Mouse (Mus musculus) lung, embryonic 15.5 days (tissue): Measurements from ENCODE around the gene Fkbpl. TPM values are rescaled to one million over a fixed set of nuclear protein-coding genes. Genes with fewer than 3 reads are reported as not detected.
A peak's percentile ranks its signal among the peaks of the same experiment; 100 is the strongest.

ENCODE experiments used
- ATAC-seq: fragments of 200-750 bp; cut with Nextera tagmentation; 2 replicates; pipeline ENCODE4 v1.8.0; 2017; ENCODE audit warnings: moderate number of reproducible peaks, borderline replicate concordance; ENCODE audit not compliant: low FRiP score, low TSS enrichment; ENCODE audit errors: extremely low read depth
- H3K27ac ChIP-seq: fragments of 300-500 bp; sonication (generic); 2 replicates; pipeline ENCODE4 v1.5.1; 2015; ENCODE audit warnings: moderate library complexity, mild to moderate bottlenecking, inconsistent platforms
- H3K27me3 ChIP-seq: fragments of 300-500 bp; sonication (generic); 2 replicates; pipeline ENCODE4 v1.6.1; 2015; ENCODE audit warnings: inconsistent platforms
- H3K36me3 ChIP-seq: fragments of 300-500 bp; sonication (generic); 2 replicates; pipeline ENCODE4 v1.6.1; 2015; ENCODE audit warnings: inconsistent platforms
- H3K4me1 ChIP-seq: fragments of 300-500 bp; sonication (generic); 2 replicates; pipeline ENCODE4 v1.6.1; 2015; ENCODE audit warnings: inconsistent platforms
- H3K4me2 ChIP-seq: fragments of 300-500 bp; sonication (generic); 2 replicates; pipeline ENCODE4 v1.6.1; 2015; ENCODE audit warnings: inconsistent platforms, mild to moderate bottlenecking, moderate library complexity
- H3K4me3 ChIP-seq: fragments of 300-500 bp; sonication (generic); 2 replicates; pipeline ENCODE4 v1.5.1; 2015; ENCODE audit warnings: mild to moderate bottlenecking, inconsistent platforms
- H3K9ac ChIP-seq: fragments of 300-500 bp; sonication (generic); 2 replicates; pipeline ENCODE4 v1.6.1; 2015; ENCODE audit warnings: inconsistent platforms
- H3K9me3 ChIP-seq: fragments of 300-500 bp; sonication (generic); 2 replicates; pipeline ENCODE4 v1.6.1; 2016; ENCODE audit warnings: inconsistent platforms
- WGBS: fragments of 180-500 bp; shearing (Covaris S2); methylation state at CpG from one replicate; pipeline ENCODE4 v1.1.7; 2015; 5-methylcytosine and 5-hydroxymethylcytosine counted together
- polyA plus RNA-seq: library from polyadenylated mRNA; unstranded; fragments of >200 nt; fragmentation: Nextera tagmentation; extraction: Ambion mirVana; gene quantifications from 2 replicates; pipeline ENCODE4 v1.2.1, GENCODE M21; 2015

Fkbpl gene
- polyA plus RNA-seq, 1 experiment from 2014 or later, result 12.9 TPM

DNA sequence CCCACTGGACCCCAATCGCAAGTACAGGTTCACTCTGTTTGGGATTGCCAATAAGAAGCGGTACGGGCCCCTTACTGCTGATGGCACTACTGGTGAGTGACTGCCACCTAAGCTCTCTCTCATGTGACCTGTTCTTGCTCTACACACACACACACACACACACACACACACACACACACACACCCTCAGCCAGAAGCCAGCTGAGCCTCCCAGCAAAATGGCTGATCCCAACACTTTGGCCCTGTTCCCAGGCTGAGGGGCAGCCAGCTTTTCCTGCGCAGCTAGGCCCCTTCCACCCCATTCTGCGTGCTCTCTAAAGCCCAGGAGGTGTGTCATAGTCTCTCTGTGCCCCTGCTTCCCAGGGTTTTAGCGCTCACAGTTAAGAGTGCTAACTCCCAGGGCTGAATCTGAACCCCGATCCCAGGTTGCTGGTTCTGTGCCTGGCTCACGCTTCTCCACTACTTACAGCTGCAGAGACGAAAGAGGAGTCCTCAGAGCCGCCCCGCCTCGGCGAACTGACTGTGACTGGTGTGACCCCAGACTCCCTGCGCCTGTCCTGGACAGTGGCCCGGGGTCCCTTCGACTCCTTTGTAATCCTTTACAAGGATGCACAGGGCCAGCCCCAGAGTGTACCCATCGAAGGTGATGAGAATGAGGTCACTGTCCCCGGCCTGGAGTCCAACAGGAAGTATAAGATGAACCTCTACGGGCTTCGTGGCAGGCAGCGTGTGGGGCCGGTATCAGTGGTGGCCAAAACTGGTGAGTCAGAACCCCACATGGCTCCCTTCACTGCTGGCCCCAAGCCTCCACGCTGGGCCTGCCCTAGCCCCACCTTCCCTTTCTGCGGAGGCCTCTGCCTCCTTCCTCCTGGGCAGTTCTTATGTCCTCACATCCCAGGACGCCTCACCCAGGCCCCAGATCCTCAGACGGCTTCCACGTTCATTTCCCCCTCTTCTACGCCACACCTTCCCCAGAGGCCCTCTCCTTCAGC lies 40.9 kb downstream of the Fkbpl start:
- WGBS, result 63% methylated on average over 28 of the region's 28 CpGs
- peak overlapping the region; percentile 62 for H3K27ac ChIP-seq
- H3K4me2 ChIP-seq, result no peak overlapping the region
- no peak overlapping the region for H3K4me3 ChIP-seq
- peaks cover 3% of the 10 kb centered on the region; the same call in 1 of the 2 replicates for H3K27me3 ChIP-seq
- H3K36me3 ChIP-seq, result no peaks in the 10 kb centered on the region
- no peaks in the 10 kb centered on the region for H3K9me3 ChIP-seq
- peaks cover 50% of the 10 kb centered on the region for H3K4me1 ChIP-seq
- ATAC-seq, result peak; percentile 71
- no peak overlapping the region for H3K9ac ChIP-seq

- no peak overlapping the region for H3K9ac ChIP-seq
- no peaks in the 10 kb centered on the region for H3K9me3 ChIP-seq
- ATAC-seq, result no peak
- peaks cover 45% of the 10 kb centered on the region for H3K4me1 ChIP-seq
- H3K27ac ChIP-seq, result no peak overlapping the region
- H3K4me2 ChIP-seq, result no peak overlapping the region
- H3K4me3 ChIP-seq, result no peak overlapping the region
- no peaks in the 10 kb centered on the region for H3K27me3 ChIP-seq
- WGBS, result 89% methylated on average over 7 of the region's 7 CpGs
- no peaks in the 10 kb centered on the region for H3K36me3 ChIP-seq
Measured at GRCm38 (mm10) chr17:34688889-34689288, 44.3 kb downstream of the Fkbpl start.

DNA sequence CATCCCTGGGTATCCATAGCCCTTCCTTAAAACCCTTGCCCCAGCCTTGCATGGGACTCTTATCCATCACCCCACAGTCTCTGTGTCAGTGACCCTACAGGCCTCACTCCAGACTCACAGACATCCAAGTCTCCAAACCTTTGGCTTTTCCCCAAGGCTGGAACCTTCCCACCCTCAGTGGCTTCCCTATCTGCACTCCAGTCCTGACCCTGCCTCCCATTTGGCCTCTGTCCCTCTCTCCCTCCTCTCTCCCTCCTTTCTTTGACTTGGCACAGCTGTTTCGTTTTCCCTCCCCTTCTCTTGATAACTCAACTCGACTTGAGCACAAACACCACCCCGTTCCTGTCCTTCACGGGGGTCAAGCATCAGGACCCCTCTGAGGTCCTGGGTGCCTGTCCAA lies 45.9 kb downstream of the Fkbpl start:
- no peak overlapping the region for H3K9ac ChIP-seq
- H3K27me3 ChIP-seq, result no peaks in the 10 kb centered on the region
- no peaks in the 10 kb centered on the region for H3K9me3 ChIP-seq
- no peak for ATAC-seq
- H3K27ac ChIP-seq, result no peak overlapping the region
- peaks cover 30% of the 10 kb centered on the region for H3K4me1 ChIP-seq
- H3K4me3 ChIP-seq, result no peak overlapping the region
- no peak overlapping the region for H3K4me2 ChIP-seq
- no peaks in the 10 kb centered on the region for H3K36me3 ChIP-seq
- WGBS, result 27% methylated on average over 4 of the region's 4 CpGs

- no peaks in the 10 kb centered on the region for H3K36me3 ChIP-seq
- H3K9me3 ChIP-seq, result no peaks in the 10 kb centered on the region
- 0 out of 2 replicates have a peak overlapping the region, but pooled peaks have one; percentile 22 for H3K27ac ChIP-seq
- H3K4me3 ChIP-seq, result no peak overlapping the region
- H3K4me2 ChIP-seq, result no peak overlapping the region
- no peaks in the 10 kb centered on the region for H3K27me3 ChIP-seq
- no peak for ATAC-seq
- H3K4me1 ChIP-seq, result peaks cover 22% of the 10 kb centered on the region; the same call in 1 of the 2 replicates
- no peak overlapping the region for H3K9ac ChIP-seq
- 59% methylated on average over 7 of the region's 7 CpGs for WGBS
Measured at GRCm38 (mm10) chr17:34692906-34693305, 48.3 kb downstream of the Fkbpl start.

Other genes starting within 250 kb of the Fkbpl start
- 0.37 and 0.89 TPM in 2 replicates for gene BC051142, start 245.9 kb upstream of the Fkbpl start, polyA plus RNA-seq
- gene Btnl4, start 167.4 kb upstream of the Fkbpl start, polyA plus RNA-seq, result not detected in 2 replicates
- gene Btnl6, start 127.4 kb upstream of the Fkbpl start, polyA plus RNA-seq, result not detected in 2 replicates
- gene Notch4, start 80.5 kb upstream of the Fkbpl start, polyA plus RNA-seq, result 11.2 and 12.0 TPM in 2 replicates
- gene Gpsm3, start 55.0 kb upstream of the Fkbpl start, polyA plus RNA-seq, result 11.5 and 17.9 TPM in 2 replicates
- 8.8 and 9.8 TPM in 2 replicates for gene Pbx2, start 53.5 kb upstream of the Fkbpl start, polyA plus RNA-seq
- 197 and 248 TPM in 2 replicates for gene Ager, start 46.9 kb upstream of the Fkbpl start, polyA plus RNA-seq
- gene Rnf5, start 41.1 kb upstream of the Fkbpl start, polyA plus RNA-seq, result 122 and 124 TPM in 2 replicates
- gene Agpat1, start 40.5 kb upstream of the Fkbpl start, polyA plus RNA-seq, result 51.8 and 51.9 TPM in 2 replicates
- 2.2 and 2.8 TPM in 2 replicates for gene Egfl8, start 28.8 kb upstream of the Fkbpl start, polyA plus RNA-seq
- 21.0 and 22.4 TPM in 2 replicates for gene Ppt2, start 16.3 kb upstream of the Fkbpl start, polyA plus RNA-seq
- 0.16 and 0.46 TPM in 2 replicates for gene Prrt1, start 15.2 kb upstream of the Fkbpl start, polyA plus RNA-seq
- 84.6 and 85.8 TPM in 2 replicates for gene Atf6b, start 2.4 kb downstream of the Fkbpl start, polyA plus RNA-seq
- gene Tnxb, start 25.8 kb downstream of the Fkbpl start, polyA plus RNA-seq, result 0.59 and 0.77 TPM in 2 replicates
- gene C4b, start 99.1 kb downstream of the Fkbpl start, polyA plus RNA-seq, result 0.11 and 0.42 TPM in 2 replicates
- gene Cyp21a1, start 159.8 kb downstream of the Fkbpl start, polyA plus RNA-seq, result not detected in 2 replicates
- gene Stk19, start 192.2 kb downstream of the Fkbpl start, polyA plus RNA-seq, result 32.7 and 33.7 TPM in 2 replicates
- gene Dxo, start 192.3 kb downstream of the Fkbpl start, polyA plus RNA-seq, result 63.0 and 63.3 TPM in 2 replicates
- 50.8 and 54.0 TPM in 2 replicates for gene Skiv2l, start 205.4 kb downstream of the Fkbpl start, polyA plus RNA-seq
- gene Nelfe, start 205.6 kb downstream of the Fkbpl start, polyA plus RNA-seq, result 92.6 and 95.7 TPM in 2 replicates
- 2.8 and 3.1 TPM in 2 replicates for gene Cfb, start 217.8 kb downstream of the Fkbpl start, polyA plus RNA-seq
- gene Zbtb12, start 234.7 kb downstream of the Fkbpl start, polyA plus RNA-seq, result 2.6 and 2.7 TPM in 2 replicates
- not detected in 2 replicates for gene Gm20547, start 237.3 kb downstream of the Fkbpl start, polyA plus RNA-seq